Mouse (Mus musculus) liver, embryonic 16.5 days (tissue): Measurements from ENCODE around the gene Ilvbl. TPM values are rescaled to one million over a fixed set of nuclear protein-coding genes. Genes with fewer than 3 reads are reported as not detected.
A peak's percentile ranks its signal among the peaks of the same experiment; 100 is the strongest.

Source experiments
- ATAC-seq: fragments of 200-750 bp; cut with Nextera tagmentation; 2 replicates; pipeline ENCODE4 v1.8.0; 2017; ENCODE audit warnings: low read depth, mild to moderate bottlenecking, moderate number of reproducible peaks, moderate library complexity
- H3K27ac ChIP-seq: fragments of 300-500 bp; sonication (generic); 2 replicates; pipeline ENCODE4 v1.5.1; 2014; ENCODE audit warnings: mild to moderate bottlenecking, low read length
- H3K27me3 ChIP-seq: fragments of 300-500 bp; sonication (generic); 2 replicates; pipeline ENCODE4 v1.6.1; 2014; ENCODE audit warnings: low read depth, low read length, mixed read lengths; ENCODE audit not compliant: control insufficient read depth, insufficient read depth
- H3K36me3 ChIP-seq: fragments of 300-500 bp; sonication (generic); 2 replicates; pipeline ENCODE4 v1.6.1; 2014; ENCODE audit warnings: mild to moderate bottlenecking; ENCODE audit not compliant: control insufficient read depth, insufficient read depth
- H3K4me1 ChIP-seq: fragments of 300-500 bp; sonication (generic); 2 replicates; pipeline ENCODE4 v1.6.1; 2014; ENCODE audit warnings: low read depth, low read length, mixed read lengths; ENCODE audit not compliant: control insufficient read depth
- H3K4me2 ChIP-seq: fragments of 300-500 bp; sonication (generic); 2 replicates; pipeline ENCODE4 v1.6.1; 2014; ENCODE audit warnings: low read depth, low read length, mixed read lengths
- H3K4me3 ChIP-seq: fragments of 300-500 bp; sonication (generic); 2 replicates; pipeline ENCODE4 v1.5.1; 2014; ENCODE audit warnings: low read depth, mild to moderate bottlenecking, low read length
- H3K9ac ChIP-seq: fragments of 300-500 bp; sonication (generic); 2 replicates; pipeline ENCODE4 v1.6.1; 2014; ENCODE audit warnings: low read depth, low read length
- H3K9me3 ChIP-seq: fragments of 300-500 bp; sonication (generic); replicated peaks from 2 replicates; pipeline ENCODE4 v1.6.1; 2016; ENCODE audit warnings: low read length; ENCODE audit not compliant: control insufficient read depth
- WGBS: fragments of 180-500 bp; shearing (Covaris S2); extraction: QIAGEN DNeasy Blood & Tissue Kit; methylation state at CpG from one replicate; pipeline ENCODE4 v1.1.7; 2014; ENCODE audit not compliant: insufficient replicate concordance; 5-methylcytosine and 5-hydroxymethylcytosine counted together
- polyA plus RNA-seq: library from polyadenylated mRNA; unstranded; fragments of >200 nt; fragmentation: Nextera tagmentation; extraction: Ambion mirVana; gene quantifications from 2 replicates; pipeline ENCODE4 v1.2.1, GENCODE M21; 2015

Ilvbl gene
- polyA plus RNA-seq, 1 experiment from 2014 or later = 14.6 TPM

GRCm38 (mm10) chr10:78585606-78586005 is 11.5 kb downstream of the Ilvbl start:
- Histone ChIP-seq H3K36me3 (no peaks in the 10 kb centered on the region; the same call in 1 of the 2 replicates), H3K27me3 (peaks cover 3% of the 10 kb centered on the region), H3K4me3 (no peak overlapping the region), H3K4me1 (no peaks in the 10 kb centered on the region), H3K4me2 (no peak overlapping the region), H3K9me3 (no peaks in the 10 kb centered on the region), H3K9ac (no peak overlapping the region), H3K27ac (no peak overlapping the region)
- WGBS = 73% methylated on average over 22 of the region's 22 CpGs
- no peak for ATAC-seq

- H3K4me3 ChIP-seq = no peak overlapping the region
- H3K9ac ChIP-seq = no peak overlapping the region
- no peak overlapping the region for H3K27ac ChIP-seq
- no peaks in the 10 kb centered on the region for H3K4me1 ChIP-seq
- peaks cover 7% of the 10 kb centered on the region for H3K27me3 ChIP-seq
- H3K9me3 ChIP-seq = no peaks in the 10 kb centered on the region
- no peaks in the 10 kb centered on the region; the same call in 1 of the 2 replicates for H3K36me3 ChIP-seq
- WGBS = 79% methylated on average over 13 of the region's 13 CpGs
- no peak for ATAC-seq
- H3K4me2 ChIP-seq = no peak overlapping the region
Measured at GRCm38 (mm10) chr10:78586026-78586425, 11.9 kb downstream of the Ilvbl start.

- H3K27ac ChIP-seq = no peak overlapping the region
- H3K4me1 ChIP-seq = no peaks in the 10 kb centered on the region
- H3K9ac ChIP-seq = no peak overlapping the region
- H3K4me2 ChIP-seq = no peak overlapping the region
- peaks cover 30% of the 10 kb centered on the region for H3K27me3 ChIP-seq
- no peaks in the 10 kb centered on the region for H3K9me3 ChIP-seq
- no peaks in the 10 kb centered on the region for H3K36me3 ChIP-seq
- H3K4me3 ChIP-seq = no peak overlapping the region
- no peak for ATAC-seq
- WGBS = 73% methylated on average over 18 of the region's 18 CpGs
Measured at GRCm38 (mm10) chr10:78589291-78589690, 15.1 kb downstream of the Ilvbl start.

- Histone ChIP-seq H3K27me3 (peaks cover 30% of the 10 kb centered on the region), H3K9ac (no peak overlapping the region), H3K4me3 (no peak overlapping the region), H3K27ac (no peak overlapping the region), H3K4me2 (no peak overlapping the region), H3K4me1 (no peaks in the 10 kb centered on the region), H3K36me3 (no peaks in the 10 kb centered on the region), H3K9me3 (no peaks in the 10 kb centered on the region)
- 75% methylated on average over 8 of the region's 8 CpGs for WGBS
- no peak for ATAC-seq
Measured at GRCm38 (mm10) chr10:78589901-78590300, 15.8 kb downstream of the Ilvbl start.

- Histone ChIP-seq H3K27me3 (peaks cover 30% of the 10 kb centered on the region), H3K27ac (no peak overlapping the region; the same call in 1 of the 2 replicates), H3K36me3 (no peaks in the 10 kb centered on the region), H3K9me3 (no peaks in the 10 kb centered on the region), H3K4me3 (peak overlapping the region; percentile 52), H3K9ac (peak overlapping the region; percentile 7; the same call in 1 of the 2 replicates), H3K4me2 (peak overlapping the region; percentile 51; the same call in 1 of the 2 replicates), H3K4me1 (no peaks in the 10 kb centered on the region)
- no peak for ATAC-seq
- 28% methylated on average over 9 of the region's 9 CpGs for WGBS
Measured at GRCm38 (mm10) chr10:78590744-78591143, 16.6 kb downstream of the Ilvbl start.

GRCm38 (mm10) chr10:78591406-78592328 is 17.5 kb downstream of the Ilvbl start, which contains the start of gene Syde1:
Gene Syde1 (minus strand): TSS chr10:78591964.
- peak; percentile 35; the same call in 1 of the 2 replicates for ATAC-seq
- 4% methylated on average over 47 of the region's 54 CpGs for WGBS
- peaks cover 31% of the 10 kb centered on the region for H3K27me3 ChIP-seq
- H3K4me1 ChIP-seq = no peaks in the 10 kb centered on the region
- H3K4me3 ChIP-seq = peak within 1 kb of the TSS; percentile 52
- H3K4me2 ChIP-seq = peak within 1 kb of the TSS; percentile 51
- no peaks in the 10 kb centered on the region for H3K36me3 ChIP-seq
- H3K9ac ChIP-seq = peak within 1 kb of the TSS; percentile 31; the same call in 1 of the 2 replicates
- H3K9me3 ChIP-seq = no peaks in the 10 kb centered on the region
- peak within 1 kb of the TSS; percentile 53 for H3K27ac ChIP-seq

GRCm38 (mm10) chr10:78592856-78593379 is 18.8 kb downstream of the Ilvbl start:
- Histone ChIP-seq H3K36me3 (no peaks in the 10 kb centered on the region), H3K4me3 (no peak overlapping the region), H3K4me1 (no peaks in the 10 kb centered on the region), H3K9ac (no peak overlapping the region), H3K9me3 (no peaks in the 10 kb centered on the region), H3K4me2 (no peak overlapping the region), H3K27me3 (peaks cover 32% of the 10 kb centered on the region), H3K27ac (no peak overlapping the region)
- no peak for ATAC-seq
- 46% methylated on average over 4 of the region's 4 CpGs for WGBS

- Histone ChIP-seq H3K9ac (no peak overlapping the region), H3K4me3 (no peak overlapping the region), H3K36me3 (no peaks in the 10 kb centered on the region), H3K27me3 (peaks cover 32% of the 10 kb centered on the region), H3K27ac (no peak overlapping the region), H3K4me2 (no peak overlapping the region), H3K9me3 (no peaks in the 10 kb centered on the region), H3K4me1 (no peaks in the 10 kb centered on the region)
- 77% methylated on average over 5 of the region's 5 CpGs for WGBS
- no peak for ATAC-seq
Measured at GRCm38 (mm10) chr10:78593736-78594135, 19.6 kb downstream of the Ilvbl start.

- Histone ChIP-seq H3K4me3 (no peak overlapping the region), H3K36me3 (no peaks in the 10 kb centered on the region), H3K27ac (no peak overlapping the region), H3K4me1 (no peaks in the 10 kb centered on the region), H3K9me3 (no peaks in the 10 kb centered on the region), H3K4me2 (no peak overlapping the region), H3K27me3 (peaks cover 32% of the 10 kb centered on the region), H3K9ac (no peak overlapping the region)
- ATAC-seq = no peak
- 59% methylated on average over 6 of the region's 6 CpGs for WGBS
Measured at GRCm38 (mm10) chr10:78594157-78594556, 20.0 kb downstream of the Ilvbl start.
